Mouse (Mus musculus): ENCODE measurements around the gene Gstt1.
"Not testable (repeated sequence)": the region's sequence is repeated elsewhere in the genome, so short reads cannot be mapped to it uniquely, and the experiment has no call there.

Gstt1 gene

DNA sequence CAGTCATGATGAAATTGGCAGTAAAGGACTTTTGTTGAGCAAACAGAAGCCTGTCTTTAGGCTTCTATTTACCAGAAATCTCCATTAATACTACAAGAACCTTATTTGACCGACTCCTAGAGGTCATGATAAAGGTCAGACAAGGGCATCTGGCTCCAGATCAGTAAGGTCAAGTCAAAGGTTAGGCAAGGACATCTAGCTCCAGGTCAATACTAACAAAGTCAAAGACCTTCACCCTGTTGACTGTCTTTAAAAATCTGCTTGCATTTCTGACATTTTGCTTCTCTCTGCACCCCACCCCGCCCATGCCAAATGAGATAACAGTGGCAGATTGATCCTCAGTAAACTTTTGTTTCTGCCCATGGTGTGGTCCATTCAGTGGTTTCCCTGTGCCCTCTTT lies 5.8 kb upstream of the Gstt1 start:
- DNase-seq, result no peak

DNA sequence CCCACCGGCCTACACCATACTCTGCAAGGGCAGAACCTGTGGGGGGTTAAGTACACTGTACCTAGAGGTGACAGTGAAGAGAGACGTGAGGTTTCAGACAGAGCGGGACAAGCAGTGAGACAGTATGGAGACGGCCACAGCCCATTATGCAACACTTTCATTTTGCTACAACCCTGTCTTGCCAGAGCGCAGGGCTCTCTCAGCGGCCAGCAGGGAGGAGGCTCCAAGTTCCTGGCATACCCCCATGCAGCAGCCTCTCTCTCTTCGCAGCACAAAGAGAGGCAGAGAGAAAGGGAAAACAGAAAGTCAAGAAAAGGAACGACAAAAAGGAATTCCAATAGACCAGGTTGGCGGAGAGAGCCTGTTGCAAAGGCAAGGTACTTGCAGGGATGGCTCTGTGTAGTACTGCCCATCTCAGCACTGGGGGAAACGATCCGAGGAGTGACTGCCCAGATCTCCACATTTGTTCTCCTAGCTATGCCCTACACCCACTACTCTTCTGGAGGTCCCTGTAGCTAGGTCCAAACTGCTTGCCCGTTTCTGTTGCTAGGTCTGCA lies 687 bp downstream of the Gstt1 start:
- peak in 1 of 2 experiments; percentile 24 for DNase-seq

DNA sequence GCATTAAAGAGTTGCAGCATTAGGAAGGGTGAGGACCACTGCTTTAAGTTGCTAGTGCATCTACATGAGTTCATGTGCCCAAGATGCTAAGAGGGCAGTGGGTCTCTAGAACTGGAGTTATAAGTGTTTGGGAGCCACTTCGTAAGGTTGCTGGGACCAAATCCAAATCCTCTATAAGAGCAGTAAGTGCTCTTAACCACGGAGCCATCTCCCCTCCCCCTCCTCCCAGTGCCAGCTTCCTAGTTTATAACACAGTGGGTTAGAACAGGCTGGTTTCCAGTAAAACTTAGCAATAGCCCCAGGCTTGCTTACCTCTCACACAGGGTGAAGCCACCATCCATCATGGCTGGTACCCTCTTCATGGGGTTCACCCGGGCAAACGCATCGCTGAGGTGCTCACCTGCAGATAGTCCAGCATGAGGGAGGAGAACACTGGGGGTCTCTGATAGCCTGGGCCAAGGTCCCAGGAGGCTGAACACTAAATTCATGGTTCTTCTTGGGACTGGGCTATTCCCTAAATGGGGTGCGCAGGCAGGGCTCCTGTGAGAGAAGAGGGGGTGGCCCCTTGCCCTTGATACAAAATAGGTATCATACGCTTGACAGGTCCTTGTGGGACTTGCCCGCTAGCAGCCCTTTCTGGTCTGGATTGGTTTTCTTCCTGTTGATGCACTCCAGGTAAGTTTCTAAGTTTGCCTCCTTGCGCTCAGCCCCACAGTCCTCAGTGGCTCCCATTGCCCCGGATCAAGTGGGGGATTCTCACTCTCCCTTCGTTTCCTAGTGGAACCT lies 1.5 kb downstream of the Gstt1 start:
- DNase-seq, result no peak

DNA sequence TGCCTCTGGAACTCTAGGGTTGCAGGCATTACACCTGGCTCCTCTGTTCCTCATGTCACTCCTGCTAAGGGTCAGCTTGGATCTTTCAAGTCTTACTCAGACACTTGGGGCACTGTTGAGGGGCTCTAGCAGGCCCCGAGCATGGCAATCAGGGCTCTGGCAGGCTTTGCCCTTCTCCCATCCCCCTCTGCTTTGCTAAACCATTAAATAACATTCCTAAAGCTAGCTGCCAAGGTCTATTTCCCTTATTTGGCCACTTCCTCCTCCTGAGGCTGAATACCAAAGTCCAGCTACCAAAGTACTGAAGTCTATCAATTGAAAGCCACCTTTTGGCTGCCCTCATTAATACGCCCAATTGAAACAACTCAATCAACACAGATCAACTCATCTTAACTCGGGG lies 3.5 kb downstream of the Gstt1 start:
- DNase-seq, result no peak

DNA sequence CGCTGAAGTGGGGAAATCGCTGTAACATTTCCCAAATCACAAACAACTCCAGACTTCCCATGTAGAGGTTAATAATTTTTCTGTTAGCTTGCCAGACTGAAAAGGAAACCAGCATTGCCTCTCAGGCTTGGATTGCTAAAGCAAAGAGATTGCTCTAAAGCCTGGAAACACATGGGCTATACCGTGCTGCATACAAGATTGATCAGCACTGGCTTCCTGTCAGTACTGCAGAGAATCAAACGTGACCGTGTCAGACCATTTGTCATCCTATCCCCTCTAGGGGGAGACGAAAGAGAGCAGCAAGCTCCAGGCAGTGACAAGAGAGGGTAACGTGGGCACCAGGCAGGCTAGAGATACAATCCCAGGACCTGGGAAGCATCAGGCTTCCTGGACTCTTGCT lies 7.6 kb downstream of the Gstt1 start:
- no peak for DNase-seq

DNA sequence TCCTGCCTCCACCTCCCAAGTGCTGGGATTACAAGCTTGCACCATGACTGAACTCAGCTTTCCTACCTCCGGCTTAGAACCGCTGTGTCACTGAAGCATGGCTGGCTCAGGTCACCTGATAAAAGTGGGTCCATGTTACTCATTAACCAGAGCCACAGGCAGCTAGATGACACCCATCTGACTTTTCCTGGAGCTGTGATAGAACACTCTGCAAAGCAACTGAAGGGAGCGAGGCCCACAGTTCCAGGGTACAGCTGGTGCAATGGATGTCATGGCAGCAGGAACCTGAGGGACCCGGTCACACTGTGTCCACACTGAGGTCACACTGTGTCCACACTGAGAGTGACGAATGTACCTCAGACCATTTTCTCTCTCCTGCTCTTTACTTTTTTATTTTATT lies 8.5 kb downstream of the Gstt1 start:
- DNase-seq, result no peak

DNA sequence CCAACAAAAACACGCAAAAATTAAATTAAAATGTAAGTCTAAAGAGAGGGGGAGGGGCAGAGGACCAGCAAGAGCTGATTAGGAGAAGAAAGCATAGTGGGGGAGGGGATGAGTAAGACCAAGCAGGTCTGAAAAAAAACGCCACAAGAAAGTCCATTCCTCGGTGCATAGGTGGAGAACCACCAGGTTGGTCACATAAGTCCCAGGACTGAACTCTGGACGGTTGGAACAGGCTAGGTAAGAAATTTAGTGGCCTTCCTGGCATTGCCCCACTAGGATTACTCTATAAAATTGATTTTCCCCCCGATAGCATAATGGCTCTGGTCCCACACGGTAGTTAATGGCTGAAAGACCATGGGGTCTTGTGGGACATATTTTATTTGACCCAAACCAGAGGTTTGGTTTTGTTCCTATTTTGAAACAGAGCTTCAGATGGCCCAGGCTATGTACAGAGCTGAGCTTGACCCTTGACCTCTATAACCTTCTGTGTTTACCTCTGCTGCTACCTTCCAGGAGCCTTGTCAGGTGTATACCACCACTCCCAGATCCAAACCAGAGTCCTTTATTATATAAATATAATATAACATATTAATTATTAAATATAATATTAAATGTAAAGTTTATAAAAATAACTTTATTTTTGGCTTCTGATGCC lies 9.2 kb downstream of the Gstt1 start:
- no peak for DNase-seq

DNA sequence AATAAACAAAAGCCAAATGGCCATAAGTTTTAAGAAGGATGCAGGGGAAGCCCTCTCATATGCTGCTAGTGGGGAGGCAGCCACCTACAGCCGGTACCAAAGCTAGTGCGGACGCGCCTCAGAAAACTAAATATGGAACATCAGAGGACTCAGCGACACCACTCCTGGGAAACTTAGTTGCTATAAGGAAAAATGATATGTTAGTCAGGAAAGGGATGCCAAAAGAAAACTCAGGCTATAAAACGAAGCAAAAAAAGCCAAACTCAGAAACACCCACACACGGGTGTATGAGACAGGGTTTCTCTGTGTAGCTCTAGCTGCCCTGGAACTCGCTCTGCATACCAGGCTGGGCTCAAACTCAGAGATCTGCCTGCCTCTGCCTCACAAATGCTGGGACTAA lies 10.1 kb downstream of the Gstt1 start:
- DNase-seq, result no peak

DNA sequence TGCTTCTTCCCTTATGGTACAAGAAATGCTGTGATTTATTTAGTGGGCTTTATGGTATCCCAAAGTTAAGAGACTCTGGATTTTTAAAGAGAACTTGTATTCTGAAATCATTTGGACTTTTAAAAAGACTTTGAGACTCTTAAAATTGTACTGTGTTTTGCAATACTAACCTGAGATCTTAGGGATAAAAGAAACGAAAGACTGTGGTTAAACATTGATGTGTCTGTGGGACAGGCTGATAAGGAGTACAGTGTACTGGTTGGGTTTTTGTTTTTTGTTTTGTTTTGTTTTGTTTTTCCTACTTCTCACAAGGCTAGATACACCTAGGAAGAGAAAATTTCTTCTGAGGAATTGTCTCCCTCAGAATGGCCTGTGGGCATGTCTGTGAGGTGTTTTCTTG lies 12.9 kb downstream of the Gstt1 start:
- DNase-seq, result no peak

DNA sequence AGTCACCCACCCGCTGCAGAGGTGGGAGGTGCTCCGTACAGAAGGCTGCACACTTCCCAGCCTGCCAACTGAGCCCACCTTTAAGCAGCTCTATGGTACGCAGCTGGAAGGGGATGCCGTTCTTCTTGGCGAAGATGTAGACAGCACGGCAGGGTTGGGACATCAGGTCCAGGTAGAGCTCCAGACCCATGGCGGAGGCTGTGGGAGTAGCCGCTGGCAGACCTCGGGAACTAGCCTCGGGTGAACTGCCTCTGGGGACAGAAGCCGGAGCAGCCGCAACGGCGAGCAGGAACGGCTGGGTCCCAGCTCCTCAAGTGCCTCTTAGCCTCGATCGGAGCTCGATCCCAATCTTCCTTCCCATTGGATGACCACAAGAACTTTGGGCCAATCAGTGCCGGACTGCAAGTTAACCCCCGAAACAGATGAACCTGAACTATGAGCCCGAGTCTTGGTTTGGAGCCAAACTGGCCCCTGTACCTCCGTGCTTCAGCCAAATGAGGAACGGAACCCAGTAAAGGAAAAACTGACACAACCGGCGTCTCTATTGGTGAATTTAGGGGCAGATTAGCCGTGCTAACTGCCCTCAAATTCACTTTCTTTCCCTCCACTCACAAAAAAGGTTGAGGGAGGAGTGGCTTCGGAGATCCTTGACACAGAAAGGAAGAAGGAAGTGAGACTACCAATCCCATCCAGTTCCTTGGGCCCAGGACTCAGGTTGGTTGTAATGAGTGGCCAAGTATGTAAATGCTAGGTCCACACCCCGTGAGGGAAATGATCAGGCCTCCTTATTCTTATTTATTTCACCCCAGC lies 17.4 kb downstream of the Gstt1 start, which contains the start of the genes Gm20441 and Gstt3:
Gene Gm20441, minus strand, starts transcription at position 186 of the 810 bp plus-strand sequence.
Gene Gstt3, minus strand, starts transcription at position 646 of the 810 bp plus-strand sequence.
- DNase-seq, result peak in 1 of 2 experiments; percentile 44

DNA sequence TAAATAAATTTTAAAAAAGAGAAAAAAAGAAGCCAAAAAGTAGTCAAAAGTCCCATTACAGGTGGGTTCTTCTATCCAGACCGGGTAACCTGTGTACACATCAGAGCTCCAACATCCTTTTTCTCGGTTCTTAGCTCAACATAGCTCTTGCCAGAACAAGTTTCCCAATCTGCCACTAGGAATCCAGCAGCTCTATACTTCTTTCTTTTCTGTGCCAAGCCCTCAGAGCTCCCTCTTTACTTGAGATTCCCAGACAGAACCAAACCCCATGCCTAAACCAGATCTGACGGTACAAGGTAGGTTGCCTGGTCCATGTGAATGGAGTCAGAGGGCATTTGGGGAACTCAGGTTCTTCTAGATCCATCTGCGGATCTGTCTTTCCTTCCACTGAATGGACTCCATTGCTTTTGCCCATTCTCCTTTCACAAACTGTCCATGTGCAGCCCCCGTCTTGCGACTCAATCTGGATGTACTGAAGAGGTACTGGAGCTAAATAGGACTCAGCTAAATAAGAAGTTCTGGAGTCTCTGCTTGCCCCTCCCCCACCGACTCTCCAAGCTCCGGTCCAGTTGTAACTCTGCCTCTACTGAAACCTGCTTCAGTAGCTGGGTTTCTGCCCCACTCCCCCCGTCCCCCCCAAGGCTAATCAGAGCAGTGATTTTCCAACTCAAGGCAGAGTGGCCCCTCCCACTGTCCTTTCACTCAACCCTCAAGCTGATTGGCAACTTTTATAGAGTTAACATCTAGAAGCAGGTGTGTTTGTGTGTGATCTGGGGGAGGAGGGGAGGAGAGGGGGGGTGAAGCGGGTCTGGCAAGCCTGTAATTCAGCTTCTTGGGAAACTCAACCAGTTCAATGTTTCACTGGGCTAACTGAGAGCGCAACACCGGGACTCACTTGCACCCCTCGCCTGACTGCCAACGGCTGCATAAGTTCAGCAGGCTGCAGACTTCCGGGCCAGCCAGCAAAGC lies 18.9 kb downstream of the Gstt1 start:
- no peak for DNase-seq

DNA sequence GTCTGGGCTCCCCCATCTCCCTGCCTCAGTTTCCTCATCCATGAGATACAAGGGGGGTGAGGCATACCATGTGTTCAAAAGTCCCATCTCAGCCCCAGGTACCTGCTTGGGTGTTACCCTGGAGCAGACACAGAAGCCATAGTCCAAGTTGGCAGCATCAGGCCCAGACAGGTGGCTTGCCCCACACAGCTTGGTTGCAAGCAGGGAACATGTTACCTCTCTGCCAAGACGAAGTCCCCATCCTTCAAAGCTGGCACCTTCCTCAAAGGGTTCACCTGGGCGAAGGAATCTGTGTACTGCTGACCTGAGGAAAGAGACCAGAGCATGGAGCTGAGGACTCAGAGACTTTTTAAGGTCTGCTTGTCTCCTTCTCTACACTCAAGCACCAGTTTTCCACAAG lies 20.5 kb downstream of the Gstt1 start:
- no peak for DNase-seq

DNA sequence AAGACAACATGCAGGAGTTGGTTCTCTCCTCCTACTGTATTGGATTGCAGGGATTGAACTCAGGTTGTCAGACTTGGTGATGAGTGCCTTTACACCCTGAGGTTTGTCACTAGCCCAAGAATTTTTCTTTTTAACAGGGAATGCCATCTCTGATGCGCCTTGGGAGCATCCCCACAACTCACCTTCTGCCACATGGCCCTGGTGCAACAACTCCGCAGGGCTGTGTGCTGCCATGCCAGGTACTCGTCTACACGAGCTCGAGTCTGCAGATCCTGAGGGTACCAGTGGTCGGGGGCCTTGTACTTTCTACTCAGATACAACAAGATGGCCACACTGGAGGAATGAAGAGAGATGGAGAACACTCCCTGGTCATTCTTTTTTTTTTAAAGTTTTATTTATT lies 21.8 kb downstream of the Gstt1 start:
- DNase-seq, result no peak

DNA sequence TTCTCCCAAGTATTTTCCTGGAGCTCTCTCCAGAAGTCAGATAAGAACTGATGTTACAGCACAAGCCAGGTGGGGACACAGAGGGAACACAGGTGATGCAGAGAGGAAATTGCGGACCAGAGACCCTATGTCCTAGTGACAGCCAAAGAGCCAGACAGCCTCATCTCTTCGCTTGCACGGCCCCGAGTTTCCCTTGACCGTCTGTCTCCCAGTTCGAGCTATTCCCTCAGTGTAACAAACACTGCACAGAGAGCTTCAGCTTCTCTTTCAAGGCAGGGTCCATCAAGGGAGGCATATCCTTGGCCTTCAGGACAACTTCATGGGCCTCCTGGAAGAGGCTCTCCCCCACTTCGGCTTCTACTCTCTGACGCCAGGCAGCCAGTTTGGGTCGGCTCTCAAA lies 23.8 kb downstream of the Gstt1 start:
- no peak for DNase-seq

DNA sequence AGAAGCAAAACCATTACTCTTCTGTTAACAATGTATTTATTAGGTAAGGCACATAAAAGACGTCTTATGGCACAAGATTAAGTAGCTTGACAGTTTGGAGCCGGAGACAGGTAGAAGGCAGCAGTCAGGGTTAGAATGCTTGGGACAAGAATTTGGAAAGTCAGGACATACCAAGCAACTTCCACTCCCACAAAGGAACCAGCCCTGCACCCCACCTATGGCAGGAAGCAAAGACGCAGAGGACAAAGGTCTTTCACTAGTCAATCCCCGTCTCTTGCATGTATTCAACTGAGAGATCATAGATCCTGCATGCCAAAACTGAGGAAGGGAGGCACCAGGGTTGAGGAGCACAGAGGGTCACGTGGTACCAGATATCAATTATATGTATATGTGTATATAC lies 24.3 kb downstream of the Gstt1 start:
- DNase-seq, result no peak

DNA sequence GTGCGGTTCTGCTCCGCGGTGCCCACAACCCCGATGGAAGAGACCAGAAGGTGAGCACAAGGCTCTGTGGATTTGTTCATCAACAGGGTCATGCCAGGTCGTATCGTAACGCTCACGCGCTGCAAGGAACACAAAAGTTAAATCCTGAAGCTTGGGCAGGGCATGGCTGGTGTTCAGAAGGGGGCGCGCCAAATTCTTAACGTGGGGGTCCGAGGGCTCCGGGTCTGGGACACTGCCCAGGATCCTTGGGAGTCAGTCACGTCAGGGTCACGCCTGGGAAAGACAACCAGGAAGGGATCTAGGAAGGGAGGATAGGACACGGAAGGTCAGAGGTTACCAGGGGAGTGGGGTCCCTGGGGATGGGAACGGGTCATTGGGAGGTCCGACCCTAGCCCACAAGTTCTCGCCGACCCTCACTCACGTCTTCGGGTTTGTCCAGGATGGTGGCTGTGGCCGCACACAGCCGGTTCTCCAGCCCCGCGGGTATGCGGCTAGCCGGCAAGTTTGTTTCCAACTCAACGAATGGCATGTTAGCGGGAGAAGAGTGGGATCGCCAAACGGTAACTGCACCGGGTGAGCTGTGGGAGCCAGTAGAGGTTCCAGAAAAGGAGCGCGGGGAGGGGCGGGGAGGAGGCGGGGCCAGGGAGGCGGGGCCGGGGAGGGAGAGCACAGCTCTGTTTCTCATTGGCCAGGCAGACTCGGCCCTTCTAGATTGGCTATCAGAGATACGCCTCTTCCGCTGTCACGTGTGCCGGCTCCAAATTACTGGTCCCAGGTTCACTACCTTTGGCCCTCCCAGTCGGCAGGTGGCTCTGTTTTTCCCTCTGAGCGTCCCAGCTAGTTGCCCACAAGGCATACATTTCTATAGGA lies 25.4 kb downstream of the Gstt1 start, which contains the start of gene Ddt:
Gene Ddt, minus strand, starts transcription at position 620 of the 870 bp plus-strand sequence.
- DNase-seq, result peak; percentile 74 to 78

DNA sequence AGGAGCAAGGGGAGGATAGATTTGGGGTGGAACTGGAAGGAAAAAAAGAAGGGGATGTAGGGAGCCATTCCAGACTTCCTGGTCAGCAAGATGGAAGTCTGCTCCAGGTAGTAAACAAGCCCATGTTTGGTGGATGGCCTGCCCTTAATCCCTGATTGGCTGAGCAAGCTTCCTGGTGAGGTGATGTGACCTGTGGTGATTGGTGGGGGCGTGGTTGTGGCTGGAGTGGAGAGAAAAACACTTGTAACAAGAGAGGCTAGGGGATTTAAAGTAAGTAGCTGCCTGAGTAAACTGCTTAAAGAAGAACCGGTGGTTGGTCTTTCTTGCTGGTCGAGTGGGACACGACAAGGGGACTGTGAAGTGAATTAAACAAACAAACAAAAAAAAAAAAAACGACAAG lies 30.6 kb downstream of the Gstt1 start:
- not testable (repeated sequence) for DNase-seq

DNA sequence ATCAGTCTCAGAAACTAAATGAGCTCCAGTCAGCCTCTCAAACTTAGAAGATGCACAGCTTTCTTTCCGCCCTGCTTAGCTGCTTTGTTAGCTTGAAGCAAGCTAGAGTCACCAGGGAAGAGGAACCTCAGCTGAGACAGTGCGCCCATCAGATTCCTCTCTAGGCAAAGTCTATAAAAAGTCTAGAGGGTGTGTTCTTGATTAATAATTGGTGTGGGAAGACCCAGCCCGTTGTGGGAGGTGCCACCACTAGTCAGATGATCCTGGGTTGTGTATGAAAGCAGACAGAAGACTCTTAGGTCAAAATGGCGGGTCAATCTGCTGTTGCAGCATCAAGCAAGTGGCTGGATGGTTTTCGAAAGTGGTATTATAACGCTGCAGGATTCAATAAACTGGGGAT lies 31.5 kb downstream of the Gstt1 start:
- DNase-seq, result no peak

DNA sequence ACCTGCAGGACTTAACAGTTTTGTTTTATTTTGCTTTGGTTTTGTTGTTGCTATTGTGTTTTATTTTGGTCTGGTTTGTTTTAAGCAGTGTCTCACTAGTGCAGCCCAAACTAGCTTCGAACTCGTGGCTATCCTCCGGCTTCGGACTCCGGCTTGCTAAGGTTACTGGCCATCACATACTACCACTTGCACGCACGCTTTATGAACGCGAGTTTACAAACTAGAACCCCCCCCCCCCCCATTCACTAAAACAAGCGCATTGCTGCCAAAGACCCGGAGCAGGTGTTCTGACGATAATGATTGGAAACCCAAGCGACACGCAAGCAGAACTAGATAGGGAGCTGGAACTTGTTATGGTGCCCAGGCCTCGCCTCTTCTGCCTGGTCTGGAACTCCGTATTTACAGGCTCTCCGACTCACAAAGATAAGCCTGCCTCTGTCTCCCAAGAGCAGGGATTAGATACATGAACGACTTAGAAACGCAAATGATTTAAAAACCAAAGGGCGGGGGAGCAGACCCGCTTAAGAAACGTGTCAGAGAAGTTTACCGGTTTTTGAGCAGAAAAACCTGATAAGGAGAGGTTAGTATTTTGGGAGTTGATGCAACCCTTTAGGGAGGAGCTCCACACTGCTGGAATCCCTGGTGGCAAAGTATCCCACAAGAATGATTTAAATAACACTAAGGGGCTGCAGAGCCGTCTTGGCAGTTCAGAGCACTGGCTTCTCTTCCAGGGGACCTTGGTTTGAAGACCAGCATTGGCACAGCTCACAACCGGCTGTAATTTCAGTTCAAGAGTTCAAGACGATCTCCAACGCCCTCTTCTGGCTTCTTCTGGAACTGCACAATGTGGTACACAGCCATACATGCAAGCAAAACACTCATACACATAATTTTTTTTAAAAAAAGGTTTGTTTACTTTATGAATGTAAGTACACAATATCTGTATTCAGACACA lies 33.6 kb downstream of the Gstt1 start:
- DNase-seq, result peak; percentile 27 to 65

Measured in spleen, adult 18-20 months (tissue).